Mouse (Mus musculus) kidney, embryonic 15.5 days (tissue): Measurements from ENCODE around the gene Ccnb1. TPM values are rescaled to one million over a fixed set of nuclear protein-coding genes. Genes with fewer than 3 reads are reported as not detected.

Experiments
- ATAC-seq: fragments of 200-750 bp; cut with Nextera tagmentation; replicated peaks from 2 replicates; pipeline ENCODE4 v1.8.0; 2017; ENCODE audit warnings: moderate TSS enrichment; ENCODE audit not compliant: low FRiP score
- H3K27ac ChIP-seq: fragments of 300-500 bp; sonication (generic); 2 replicates; pipeline ENCODE4 v1.5.1; 2015; ENCODE audit warnings: mild to moderate bottlenecking, inconsistent platforms
- H3K27me3 ChIP-seq: fragments of 300-500 bp; sonication (generic); 2 replicates; pipeline ENCODE4 v1.6.1; 2015; ENCODE audit warnings: inconsistent platforms
- H3K36me3 ChIP-seq: fragments of 300-500 bp; sonication (generic); 2 replicates; pipeline ENCODE4 v1.6.1; 2015; ENCODE audit warnings: inconsistent platforms
- H3K4me1 ChIP-seq: fragments of 300-500 bp; sonication (generic); 2 replicates; pipeline ENCODE4 v1.6.1; 2015; ENCODE audit warnings: inconsistent platforms
- H3K4me2 ChIP-seq: fragments of 300-500 bp; sonication (generic); 2 replicates; pipeline ENCODE4 v1.6.1; 2015; ENCODE audit warnings: moderate library complexity, mild to moderate bottlenecking, inconsistent platforms
- H3K4me3 ChIP-seq: fragments of 300-500 bp; sonication (generic); replicated peaks from 2 replicates; pipeline ENCODE4 v1.5.1; 2015; ENCODE audit warnings: mild to moderate bottlenecking, inconsistent platforms
- H3K9ac ChIP-seq: fragments of 300-500 bp; sonication (generic); 2 replicates; pipeline ENCODE4 v1.6.1; 2015; ENCODE audit warnings: mild to moderate bottlenecking, inconsistent platforms
- H3K9me3 ChIP-seq: fragments of 300-500 bp; sonication (generic); replicated peaks from 2 replicates; pipeline ENCODE4 v1.6.1; 2016; ENCODE audit warnings: inconsistent platforms
- WGBS: fragments of 180-500 bp; shearing (Covaris S2); methylation state at CpG from one replicate; pipeline ENCODE4 v1.1.7; 2015; ENCODE audit warnings: mixed read lengths; 5-methylcytosine and 5-hydroxymethylcytosine counted together
- polyA plus RNA-seq: library from polyadenylated mRNA; unstranded; fragments of >200 nt; fragmentation: Nextera tagmentation; extraction: Ambion mirVana; gene quantifications from 2 replicates; pipeline ENCODE4 v1.2.1, GENCODE M21; 2015

Gene Ccnb1
- polyA plus RNA-seq, 1 experiment from 2014 or later = 259 TPM

DNA sequence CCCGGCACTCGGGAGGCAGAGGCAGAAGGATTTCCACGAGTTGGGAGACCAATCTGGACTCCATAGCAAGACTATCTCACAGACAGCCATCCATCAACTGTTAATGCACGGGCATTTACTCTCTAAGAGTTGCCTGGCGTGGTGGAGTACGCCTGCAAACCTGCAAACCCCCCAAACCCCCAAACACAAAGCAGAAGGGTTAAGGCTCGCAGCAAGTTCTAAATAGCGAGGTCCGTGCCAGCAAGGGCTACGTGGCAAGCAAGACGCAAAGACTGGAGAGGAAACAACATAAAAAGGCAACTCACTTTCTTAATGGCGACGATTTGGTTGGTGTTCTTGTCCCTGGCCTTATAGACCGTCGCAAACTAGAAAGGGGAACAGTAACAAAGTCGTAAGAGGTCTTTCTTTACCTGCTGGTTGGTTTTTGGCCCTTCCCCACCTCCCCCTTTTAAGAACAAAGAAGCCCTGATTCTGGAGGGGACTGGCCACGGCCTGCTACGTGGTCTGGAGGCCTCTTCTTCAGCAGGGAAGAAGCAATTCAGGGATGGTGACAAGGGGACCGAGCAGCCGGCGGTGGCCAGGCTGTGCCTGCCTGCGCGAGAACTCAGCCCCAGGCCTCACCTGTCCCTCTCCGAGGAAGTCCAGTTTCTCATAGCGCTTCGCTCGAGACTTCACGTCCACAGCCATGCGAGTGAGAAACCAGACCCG is 56.1 kb downstream of the Ccnb1 start:
- Histone ChIP-seq H3K4me3 (peak overlapping the region; percentile 73), H3K4me2 (peak overlapping the region; percentile 59), H3K4me1 (peaks cover 16% of the 10 kb centered on the region), H3K9me3 (no peaks in the 10 kb centered on the region), H3K36me3 (peaks cover 41% of the 10 kb centered on the region), H3K27ac (peak overlapping the region; percentile 96), H3K9ac (peak overlapping the region; percentile 78), H3K27me3 (no peaks in the 10 kb centered on the region)
- ATAC-seq = no peak
- under 1% methylated on average over 30 of the region's 30 CpGs for WGBS

Other genes with a start within 250 kb of the Ccnb1 start
- gene Ocln, start 233.9 kb downstream of the Ccnb1 start, polyA plus RNA-seq = 26.1 and 27.4 TPM in 2 replicates
- gene Marveld2, start 169.6 kb downstream of the Ccnb1 start, polyA plus RNA-seq = 14.0 and 15.3 TPM in 2 replicates
- gene Ak6, start 135.6 kb downstream of the Ccnb1 start, polyA plus RNA-seq = 268 and 298 TPM in 2 replicates
- gene Rad17, start 135.5 kb downstream of the Ccnb1 start, polyA plus RNA-seq = 21.0 and 24.0 TPM in 2 replicates
- gene Taf9, start 135.0 kb downstream of the Ccnb1 start, polyA plus RNA-seq = 13.7 and 13.9 TPM in 2 replicates
- 6.3 and 8.0 TPM in 2 replicates for gene Ccdc125, start 116.9 kb downstream of the Ccnb1 start, polyA plus RNA-seq
- gene Cdk7, start 55.6 kb downstream of the Ccnb1 start, polyA plus RNA-seq = 106 and 107 TPM in 2 replicates
- 171 and 186 TPM in 2 replicates for gene Mrps36, start 41.9 kb downstream of the Ccnb1 start, polyA plus RNA-seq
- 39.0 and 42.7 TPM in 2 replicates for gene Cenph, start 10.7 kb downstream of the Ccnb1 start, polyA plus RNA-seq
- gene Slc30a5, start 46.9 kb upstream of the Ccnb1 start, polyA plus RNA-seq = 55.7 and 56.8 TPM in 2 replicates